Mouse (Mus musculus): ENCODE data around the gene Ehf.

- TF ChIP-seq CTCF (IDR thresholded peaks at IDR 0.05; ENCODE audit: insufficient read depth, low read length) (no peak), POLR2A (IDR thresholded peaks at IDR 0.05; ENCODE audit: borderline replicate concordance, extremely low read depth, low read depth, low read length) (peak; percentile 15; the same call in 1 of the 2 replicates)
These were observed 409 bp downstream of the Ehf start for GRCm38 (mm10) chr2:103302669-103303068.

Measured in lung, adult 2 months (tissue).